Mouse (Mus musculus): ENCODE data around the gene Brk1. TPM values are rescaled to one million over a fixed set of nuclear protein-coding genes. Genes with fewer than 3 reads are reported as not detected.
A peak's percentile ranks its signal among the peaks of the same experiment; 100 is the strongest.

The Brk1 gene
- total RNA-seq, 2 experiments from 2014 or later = 76.1 to 80.0 TPM

GRCm38 (mm10) chr6:113656847-113657246 is 52.3 kb downstream of the Brk1 start:
- no peak for DNase-seq
- intact Hi-C loops (cut with DNase I) = no loop called here

GRCm38 (mm10) chr6:113658226-113658625 is 53.7 kb downstream of the Brk1 start:
- intact Hi-C loops (cut with DNase I) = no loop called here

GRCm38 (mm10) chr6:113659648-113660491 is 55.3 kb downstream of the Brk1 start:
- intact Hi-C loops (cut with DNase I) = no loop called here
- DNase-seq = no peak

More at GRCm38 (mm10) chr6:113658226-113658625, 53.7 kb downstream of the Brk1 start:
- DNase-seq = peak; percentile 38 to 50

GRCm38 (mm10) chr6:113660492-113661352 is 56.1 kb downstream of the Brk1 start:
- DNase-seq = no peak
- intact Hi-C loops (cut with DNase I) = no loop called here

GRCm38 (mm10) chr6:113661353-113662241 is 57.0 kb downstream of the Brk1 start:
- intact Hi-C loops (cut with DNase I) = no loop called here
- DNase-seq = peak; percentile 48 to 54

- DNase-seq = no peak
- intact Hi-C loops (cut with DNase I) = no loop called here
These were observed 58.6 kb downstream of the Brk1 start for GRCm38 (mm10) chr6:113662964-113663700.

GRCm38 (mm10) chr6:113664305-113664704 is 59.7 kb downstream of the Brk1 start:
- intact Hi-C loops (cut with DNase I) = no loop called here

More at GRCm38 (mm10) chr6:113664305-113664704, 59.7 kb downstream of the Brk1 start:
- DNase-seq = no peak

Other genes with a start within 250 kb of the Brk1 start
- 10 to 100 TPM; 19.7 to 22.2 TPM for gene Tada3, start 226.9 kb upstream of the Brk1 start, total RNA-seq (2021)
- gene Arpc4, start 226.7 kb upstream of the Brk1 start, total RNA-seq (2021) = 10 to 100 TPM; 78.0 to 99.5 TPM
- 1 to 10 TPM; 1.8 to 2.1 TPM for gene Ttll3, start 215.5 kb upstream of the Brk1 start, total RNA-seq (2021)
- 10 to 100 TPM in 1 of 2 experiments, 1 to 10 TPM in 1; 10.0 to 12.2 TPM for gene Rpusd3, start 185.4 kb upstream of the Brk1 start, total RNA-seq (2021)
- 10 to 100 TPM in 1 of 2 experiments, 1 to 10 TPM in 1; 4.4 to 17.1 TPM for gene Cidec, start 169.0 kb upstream of the Brk1 start, total RNA-seq (2021)
- gene Jagn1, start 162.2 kb upstream of the Brk1 start, total RNA-seq (2021) = 10 to 100 TPM; 24.0 to 24.5 TPM
- gene Il17re, start 146.3 kb upstream of the Brk1 start, total RNA-seq (2021) = 1 to 10 TPM; 1.2 to 1.5 TPM
- gene Il17rc, start 133.3 kb upstream of the Brk1 start, total RNA-seq (2021) = 1 to 10 TPM; 8.7 to 8.9 TPM
- 10 to 100 TPM; 42.1 to 45.2 TPM for gene Creld1, start 121.5 kb upstream of the Brk1 start, total RNA-seq (2021)
- gene Prrt3, start 102.8 kb upstream of the Brk1 start, total RNA-seq (2021) = not detected
- 10 to 100 TPM; 56.0 to 61.9 TPM for gene Emc3, start 73.1 kb upstream of the Brk1 start, total RNA-seq (2021)
- gene Fancd2, start 73.1 kb upstream of the Brk1 start, total RNA-seq (2021) = 1 to 10 TPM; 1.2 TPM
- gene Fancd2os, start 4.1 kb upstream of the Brk1 start, total RNA-seq (2021) = not detected
- gene Vhl, start 19.2 kb downstream of the Brk1 start, total RNA-seq (2021) = 10 to 100 TPM; 10.0 to 12.0 TPM
- 10 to 100 TPM; 12.3 to 14.1 TPM for gene Irak2, start 33.7 kb downstream of the Brk1 start, total RNA-seq (2021)
- gene Tatdn2, start 92.3 kb downstream of the Brk1 start, total RNA-seq (2021) = 10 to 100 TPM; 60.0 to 63.2 TPM
- gene Ghrl, start 115.1 kb downstream of the Brk1 start, total RNA-seq (2021) = under 1 TPM in 1 of 2 experiments, not detected in 1; 0.53 TPM
- 10 to 100 TPM; 74.7 to 79.9 TPM for gene Sec13, start 136.0 kb downstream of the Brk1 start, total RNA-seq (2021)